Mouse (Mus musculus): ENCODE results near the gene Gm49333.

The Gm49333 gene

DNA sequence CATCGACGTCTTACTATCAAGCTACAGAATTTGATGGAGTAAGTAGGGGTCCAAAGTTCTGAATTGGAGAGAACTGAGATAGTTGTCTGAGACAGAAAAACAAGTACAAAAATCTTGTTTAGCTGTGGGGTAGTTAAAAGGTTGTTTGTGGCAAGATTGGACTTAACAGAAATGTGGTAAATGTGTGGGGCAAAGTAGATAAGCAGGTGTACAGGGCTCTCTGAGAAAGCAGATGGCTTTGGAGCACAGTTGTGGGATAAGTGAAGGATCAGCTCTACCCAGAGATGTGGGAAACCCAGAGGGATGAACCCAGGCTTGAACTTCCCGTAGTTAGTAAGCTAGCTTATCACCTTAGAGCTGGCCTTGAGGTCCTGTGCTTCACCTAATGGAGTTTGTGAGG lies 79.4 kb downstream of the Gm49333 start:
- no peak for DNase-seq (ENCODE audit: low read depth)

DNA sequence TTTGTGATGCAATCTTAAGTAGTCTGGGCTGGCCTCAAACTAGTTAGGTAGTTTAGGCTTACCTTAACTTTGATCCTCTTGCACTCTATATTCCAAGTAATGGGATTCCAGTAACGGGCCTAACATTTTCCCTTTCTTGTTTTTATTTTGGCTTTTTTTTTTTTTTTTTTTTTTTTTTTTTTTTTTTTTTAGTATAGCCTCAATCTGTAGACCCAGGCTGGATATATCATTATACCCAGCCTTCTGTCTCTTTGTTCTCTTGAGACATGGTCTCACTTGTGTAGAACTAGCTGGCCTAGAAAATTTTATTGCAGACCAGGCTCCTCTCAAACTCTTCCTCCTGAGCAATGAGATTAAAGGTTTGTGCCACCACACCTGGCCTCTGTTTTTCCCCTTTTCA lies 80.2 kb downstream of the Gm49333 start:
- no peak for DNase-seq (ENCODE audit: low read depth)

DNA sequence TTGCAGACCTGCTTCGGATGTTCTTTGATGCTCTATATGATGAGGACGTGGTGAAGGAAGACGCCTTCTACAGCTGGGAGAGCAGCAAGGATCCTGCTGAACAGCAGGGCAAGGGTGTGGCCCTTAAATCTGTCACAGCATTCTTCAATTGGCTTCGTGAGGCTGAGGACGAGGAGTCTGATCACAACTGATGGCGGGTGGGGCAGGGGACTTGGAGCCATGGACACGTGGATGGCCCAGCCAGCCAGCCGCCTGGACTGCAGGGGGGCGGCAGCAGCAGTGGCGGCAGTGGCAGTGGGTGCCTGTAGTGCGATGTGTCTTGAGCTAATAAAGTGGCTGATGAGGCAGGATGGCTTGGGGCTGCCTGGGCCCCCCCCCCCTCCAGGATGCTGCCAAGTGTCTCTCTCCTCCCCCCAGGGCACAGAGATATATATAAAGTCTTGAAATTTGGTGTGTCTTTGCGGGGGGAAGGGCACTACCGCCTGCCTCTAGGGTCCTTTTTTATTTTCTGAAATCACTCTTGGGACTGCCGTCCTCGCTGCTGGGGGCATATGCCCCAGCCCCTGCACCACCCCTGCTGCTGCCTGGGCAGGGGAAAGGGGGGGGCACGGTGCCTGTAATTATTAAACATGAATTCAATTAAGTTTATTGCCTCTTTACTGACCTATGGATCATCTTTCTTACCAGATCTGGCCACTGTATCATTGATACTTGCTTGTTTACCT lies 81.0 kb downstream of the Gm49333 start:
- no peak for DNase-seq (ENCODE audit: low read depth)

DNA sequence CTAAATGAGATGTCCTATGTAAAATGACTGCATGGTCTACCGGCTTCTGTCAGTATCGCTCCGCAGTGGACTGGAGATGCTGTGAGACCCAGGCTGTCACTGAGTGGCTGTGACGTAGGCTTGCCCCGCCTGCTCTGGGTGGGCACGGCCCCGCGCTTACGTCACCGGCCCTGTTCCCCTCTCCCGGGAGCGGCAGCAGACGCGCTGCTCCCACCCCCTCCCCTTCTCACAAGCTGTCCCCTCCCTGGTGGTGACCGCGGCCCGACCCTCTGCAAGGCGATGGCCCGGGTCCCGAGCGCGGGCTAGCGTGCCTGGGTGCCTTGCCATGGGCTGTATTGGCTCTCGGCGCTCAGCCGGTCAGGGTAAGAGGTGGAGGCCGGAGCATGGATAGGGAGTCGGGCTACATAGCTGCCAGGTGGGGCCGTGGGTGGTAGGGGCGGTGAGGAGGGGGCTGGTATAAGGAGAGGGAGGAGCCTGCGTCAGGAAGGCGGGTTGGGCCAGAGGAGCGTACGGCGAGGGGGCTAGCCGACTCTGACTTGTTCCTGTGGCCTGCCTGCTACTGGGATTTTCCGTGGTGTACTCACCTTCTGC lies 81.8 kb downstream of the Gm49333 start, which contains the start of gene Fam131a:
Gene Fam131a, plus strand, starts transcription at position 131 of the 591 bp plus-strand sequence.
- no peak for DNase-seq (ENCODE audit: low read depth)

DNA sequence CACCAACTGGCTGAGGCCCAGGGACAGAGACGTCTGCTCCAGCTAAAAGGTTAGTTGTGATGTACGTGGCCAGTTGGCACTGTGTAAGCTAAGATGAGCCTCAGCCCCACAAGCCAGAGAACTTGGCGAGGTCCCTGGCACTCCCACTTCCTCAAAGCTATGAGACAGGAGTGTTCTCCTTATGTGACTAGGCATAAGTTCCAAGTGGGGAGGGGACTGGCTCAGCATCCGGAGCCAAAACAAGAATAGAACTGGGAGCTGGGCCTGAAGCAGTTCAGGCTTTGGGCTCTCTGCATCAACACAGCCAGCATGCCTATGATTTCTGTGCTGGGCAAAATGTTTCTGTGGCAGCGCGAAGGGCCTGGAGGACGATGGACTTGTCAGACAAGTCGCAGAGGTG lies 83.4 kb downstream of the Gm49333 start:
- DNase-seq (ENCODE audit: low read depth): no peak
